Mouse (Mus musculus): ENCODE measurements at regions not wholly inside any gene's neighbourhood (a gene's known extent, or its start where the extent isn't known, plus 50 kb on each side); places are given as distances from the start of the nearest gene placed in this dataset.

GRCm38 (mm10) chr4:10774557-10775215 lies 99.6 kb upstream of the 2610301B20Rik start:
- no peak for DNase-seq (ENCODE audit: low spot score)

GRCm38 (mm10) chr4:10786701-10787100 lies 87.6 kb upstream of the 2610301B20Rik start:
- no peak for DNase-seq (ENCODE audit: low spot score)

GRCm38 (mm10) chr4:10788306-10788705 lies 86.0 kb upstream of the 2610301B20Rik start:
- DNase-seq (ENCODE audit: low spot score) = no peak

- DNase-seq (ENCODE audit: low spot score) = no peak
Observed at GRCm38 (mm10) chr4:10789141-10789540, 85.2 kb upstream of the 2610301B20Rik start.

- DNase-seq (ENCODE audit: low spot score) = no peak
Observed at GRCm38 (mm10) chr4:10792628-10793027, 81.7 kb upstream of the 2610301B20Rik start.

GRCm38 (mm10) chr4:10794471-10794870 lies 79.8 kb upstream of the 2610301B20Rik start:
- DNase-seq (ENCODE audit: low spot score) = no peak

- DNase-seq (ENCODE audit: low spot score) = no peak
Observed at GRCm38 (mm10) chr4:10800780-10801553, 73.3 kb upstream of the 2610301B20Rik start.

- no peak for DNase-seq (ENCODE audit: low spot score)
Observed at GRCm38 (mm10) chr4:10804735-10805134, 69.6 kb upstream of the 2610301B20Rik start.

GRCm38 (mm10) chr4:10807260-10807659 lies 67.0 kb upstream of the 2610301B20Rik start:
- DNase-seq (ENCODE audit: low spot score) = no peak

- no peak for DNase-seq (ENCODE audit: low spot score)
Observed at GRCm38 (mm10) chr4:10812931-10813330, 61.4 kb upstream of the 2610301B20Rik start.
